Mouse (Mus musculus) spleen, adult 18-20 months (tissue): ENCODE data around the gene Brwd1.
"Not testable (repeated sequence)": the region's sequence is repeated elsewhere in the genome, so short reads cannot be mapped to it uniquely, and the experiment has no call there.

ENCODE experiments used
- DNase-seq, 2 experiments: peaks; one replicate each; pipeline ENCODE4 v3.0.0; 2022; ENCODE audit warnings: mixed read lengths in 2 of 2

The Brwd1 gene

DNA sequence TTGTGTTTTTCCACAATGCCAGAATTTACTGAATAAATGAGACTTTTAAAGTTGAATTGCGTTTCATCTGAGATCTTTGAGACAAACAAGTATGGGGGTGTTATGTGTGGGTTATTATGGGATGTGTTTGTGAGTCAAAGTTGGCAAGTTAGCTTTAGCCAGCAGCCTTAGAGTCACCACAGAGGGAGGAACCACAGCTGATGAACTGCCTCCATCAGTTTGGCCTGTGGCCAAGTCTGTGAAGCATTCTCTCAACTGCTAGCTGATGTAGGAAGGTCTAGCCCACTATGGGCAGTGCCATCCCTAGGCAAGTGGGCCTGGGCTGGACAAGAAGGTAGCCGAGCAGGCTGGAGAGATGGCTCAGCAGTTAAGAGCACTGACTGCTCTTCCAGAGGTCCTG lies 111.5 kb downstream of the Brwd1 start:
- no peak for DNase-seq

DNA sequence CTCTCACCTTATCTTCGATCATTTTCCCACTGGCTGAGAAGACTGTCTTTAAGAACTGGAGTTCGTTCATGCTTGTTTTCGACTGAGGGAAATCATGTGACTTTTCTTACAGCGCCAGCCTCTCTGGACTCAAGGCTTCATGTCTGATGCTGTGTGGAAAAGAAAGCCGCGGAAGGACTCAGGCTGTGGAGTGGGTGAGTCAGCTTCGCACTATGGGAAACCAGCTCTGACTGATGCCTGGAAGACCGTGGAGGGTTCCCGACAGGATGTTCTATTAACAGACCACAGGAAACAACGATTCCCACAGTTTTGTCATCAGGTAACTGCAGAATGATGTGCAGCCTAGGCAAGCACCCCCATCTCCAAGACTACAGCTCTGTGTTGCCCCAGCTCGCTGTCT lies 114.9 kb downstream of the Brwd1 start:
- DNase-seq: no peak

DNA sequence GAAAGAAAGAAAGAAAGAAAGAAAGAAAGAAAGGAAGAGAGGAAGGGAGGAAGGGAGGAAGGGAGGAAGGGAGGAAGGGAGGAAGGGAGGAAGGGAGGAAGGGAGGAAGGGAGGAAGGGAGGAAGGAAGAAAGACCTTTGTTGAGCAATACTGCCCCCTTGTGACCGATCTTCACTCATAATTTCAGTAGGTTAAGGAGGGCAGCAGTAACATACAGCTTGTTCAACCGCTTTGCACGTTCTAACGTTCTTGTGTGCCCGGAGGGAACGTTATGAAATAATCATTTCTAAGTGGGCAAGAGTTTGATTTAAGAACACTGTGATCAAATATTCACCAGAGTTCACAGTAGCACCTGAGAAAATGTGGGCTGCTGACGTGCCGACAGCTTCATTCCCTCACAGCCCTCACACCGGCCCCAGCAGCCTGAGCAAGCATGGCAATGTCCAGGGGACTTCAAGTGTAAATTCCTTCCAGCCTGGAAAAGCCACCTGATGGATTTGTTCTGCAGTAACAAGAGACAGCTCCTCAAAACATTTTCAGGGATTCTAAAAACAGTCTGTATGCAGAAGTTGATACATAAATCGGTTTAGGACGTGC lies 117.8 kb downstream of the Brwd1 start:
- DNase-seq: peak in 1 of 2 experiments; percentile 7

DNA sequence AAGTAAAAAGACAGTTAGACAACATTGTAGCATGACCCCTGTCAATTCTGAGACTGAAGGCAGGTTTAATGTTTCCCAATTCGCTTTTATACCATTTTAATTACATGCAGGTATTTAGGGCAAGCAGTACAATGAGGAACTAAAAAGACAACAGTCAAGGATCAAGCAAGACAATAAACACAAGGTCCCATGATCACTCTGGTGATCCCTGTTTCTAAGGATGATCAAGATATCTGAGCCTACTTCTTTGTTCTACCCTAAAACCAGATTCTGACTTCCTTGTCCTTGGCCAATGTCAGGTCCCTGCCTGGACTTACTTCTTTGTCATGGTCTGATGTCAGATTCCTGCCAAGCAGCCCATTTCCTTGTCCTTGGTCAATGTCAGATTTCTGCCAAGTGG lies 120.8 kb downstream of the Brwd1 start:
- DNase-seq: not testable (repeated sequence)

DNA sequence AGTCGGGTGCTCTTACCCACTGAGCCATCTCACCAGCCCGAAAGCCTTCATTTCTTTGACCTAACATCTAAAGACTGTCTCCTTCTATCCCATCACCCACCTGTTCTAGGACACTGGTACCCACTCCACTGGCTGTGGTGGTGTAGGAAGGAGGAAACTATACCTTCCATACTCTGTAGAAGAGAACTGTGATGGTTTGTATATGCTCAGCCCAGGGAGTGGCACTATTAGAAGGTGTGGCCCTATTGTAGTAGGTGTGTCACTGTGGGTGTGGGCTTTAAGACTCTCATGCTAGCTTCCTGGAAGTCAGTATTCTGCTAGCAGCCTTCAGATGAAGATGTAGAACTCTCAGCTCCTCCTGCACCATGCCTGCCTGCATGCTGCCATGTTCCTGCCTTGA lies 121.6 kb downstream of the Brwd1 start:
- not testable (repeated sequence) for DNase-seq

DNA sequence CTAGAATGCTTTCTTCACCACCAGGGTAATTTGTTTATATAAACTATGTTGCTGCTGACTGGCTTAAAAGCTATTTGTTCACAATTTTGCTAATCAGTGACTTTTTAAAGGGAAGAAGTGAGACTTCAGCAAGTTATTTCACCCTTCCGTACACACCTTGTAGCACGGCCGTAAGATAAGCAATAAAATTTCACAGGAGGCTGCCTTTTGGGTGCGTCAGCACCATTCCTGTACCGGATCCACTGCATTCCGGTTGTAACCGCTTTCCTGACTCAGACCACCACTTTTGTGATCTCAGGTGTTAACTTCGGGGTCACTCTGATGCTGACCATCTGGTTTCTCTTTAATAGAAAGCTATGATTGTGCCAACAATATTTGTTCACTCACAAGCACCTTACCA lies 124.2 kb downstream of the Brwd1 start:
- no peak for DNase-seq

DNA sequence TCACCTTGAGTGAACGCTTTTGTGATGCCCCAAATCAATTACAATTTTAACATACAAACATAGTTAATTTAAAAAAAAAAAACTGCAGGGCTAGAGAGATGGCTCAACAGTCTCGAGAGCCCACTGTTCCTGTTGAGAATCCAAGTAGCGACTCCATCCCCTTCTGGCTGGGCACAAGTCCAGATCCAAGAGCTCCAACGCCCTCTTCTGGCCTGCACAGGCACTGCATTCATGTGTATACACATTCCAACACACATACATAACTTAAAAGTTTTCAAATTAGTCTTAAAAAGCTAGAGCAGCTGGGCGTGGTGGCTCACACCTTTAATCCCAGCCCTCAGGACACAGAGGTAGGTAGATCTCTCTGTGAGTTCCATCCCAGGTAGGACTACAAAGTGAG lies 125.7 kb downstream of the Brwd1 start:
- no peak for DNase-seq

DNA sequence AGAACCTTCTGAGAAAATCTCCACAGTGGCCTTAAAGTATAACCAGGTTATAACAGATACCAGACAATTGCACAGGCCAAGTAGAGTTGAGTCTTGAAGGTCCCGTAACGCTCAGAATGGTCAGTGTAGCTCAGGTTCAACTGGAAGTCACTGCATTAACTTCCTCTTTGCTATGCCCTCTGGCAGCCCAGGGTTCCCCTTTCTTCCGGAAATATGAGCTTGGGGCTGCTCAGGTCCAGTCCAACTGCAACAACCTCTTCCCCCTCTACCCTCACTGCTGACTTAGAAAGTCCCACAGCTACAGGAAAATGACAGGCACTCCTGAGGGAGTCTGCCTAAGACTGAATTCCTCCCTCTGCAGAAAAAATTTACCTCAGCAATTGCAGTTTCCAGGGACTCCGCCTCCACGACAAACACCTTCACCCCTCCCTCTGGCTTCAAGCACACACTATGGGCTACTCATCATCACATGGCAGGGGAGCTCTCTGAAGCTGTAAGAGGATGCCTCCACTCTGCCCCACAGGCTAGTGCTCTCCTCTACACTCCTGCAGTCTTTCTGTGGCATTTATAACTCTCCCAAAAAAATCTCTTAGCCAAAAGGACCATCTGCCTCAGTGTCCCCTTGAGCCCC lies 126.5 kb downstream of the Brwd1 start:
- no peak for DNase-seq

DNA sequence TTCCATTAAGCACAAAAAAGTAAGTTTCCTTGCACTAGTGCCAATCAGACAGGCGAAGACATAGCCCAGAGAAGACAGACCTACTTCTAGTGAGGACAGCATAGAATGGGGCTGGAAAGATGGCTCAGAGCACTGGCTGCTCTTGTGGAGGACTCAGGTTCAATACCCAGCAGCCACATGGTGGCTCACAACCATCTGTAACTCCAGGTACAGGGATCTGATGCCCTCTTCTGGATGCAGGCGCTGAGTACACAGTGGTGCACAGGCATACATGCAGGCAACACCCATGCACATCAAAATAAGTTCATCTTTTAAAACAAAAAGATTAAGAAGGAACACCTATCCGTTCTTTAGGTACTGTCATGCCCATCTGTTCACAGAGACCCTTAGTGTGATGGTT lies 128.0 kb downstream of the Brwd1 start:
- DNase-seq: no peak

DNA sequence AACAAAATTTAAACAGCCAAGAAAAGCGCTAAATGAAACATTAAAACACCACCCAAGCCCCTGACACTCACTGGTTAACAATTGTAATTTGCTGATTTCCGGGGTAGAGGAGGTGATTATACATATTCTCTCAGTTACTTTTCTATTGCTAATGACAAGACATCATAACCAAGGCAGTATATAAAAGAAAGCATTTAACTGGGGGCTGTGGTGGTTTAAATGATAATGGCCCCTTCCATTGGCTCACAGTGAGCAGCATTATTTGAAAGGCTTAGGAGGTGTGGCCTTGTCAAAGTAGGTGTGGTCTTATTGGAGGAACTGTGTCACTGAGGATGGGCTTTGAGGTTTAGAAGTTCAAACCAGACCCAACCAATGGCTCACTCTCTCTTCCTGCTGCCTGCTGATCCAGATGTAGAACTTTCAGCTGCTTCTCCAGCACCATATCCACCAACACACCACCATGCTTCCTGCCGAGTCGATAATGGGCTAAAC lies 129.1 kb downstream of the Brwd1 start:
- no peak for DNase-seq

DNA sequence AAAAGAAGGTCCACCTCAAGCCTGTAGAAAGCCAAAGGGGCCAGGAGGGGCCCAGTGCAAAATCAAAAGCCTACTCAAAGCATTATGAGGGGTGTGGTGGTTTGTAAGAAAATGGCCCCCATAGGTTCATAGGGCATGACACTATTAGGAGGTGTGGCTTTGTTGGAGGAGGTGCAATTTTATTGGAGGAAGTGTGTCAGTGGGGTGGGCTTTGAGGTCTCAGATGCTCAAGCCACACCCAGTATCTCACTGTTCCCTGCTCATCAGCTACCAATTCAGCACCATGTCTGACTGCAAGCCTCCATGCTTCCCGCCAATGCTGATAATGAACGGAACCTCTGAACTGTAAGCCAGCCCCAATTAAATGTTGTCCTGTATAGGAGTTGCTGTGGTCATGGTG lies 130.9 kb downstream of the Brwd1 start:
- DNase-seq: no peak

DNA sequence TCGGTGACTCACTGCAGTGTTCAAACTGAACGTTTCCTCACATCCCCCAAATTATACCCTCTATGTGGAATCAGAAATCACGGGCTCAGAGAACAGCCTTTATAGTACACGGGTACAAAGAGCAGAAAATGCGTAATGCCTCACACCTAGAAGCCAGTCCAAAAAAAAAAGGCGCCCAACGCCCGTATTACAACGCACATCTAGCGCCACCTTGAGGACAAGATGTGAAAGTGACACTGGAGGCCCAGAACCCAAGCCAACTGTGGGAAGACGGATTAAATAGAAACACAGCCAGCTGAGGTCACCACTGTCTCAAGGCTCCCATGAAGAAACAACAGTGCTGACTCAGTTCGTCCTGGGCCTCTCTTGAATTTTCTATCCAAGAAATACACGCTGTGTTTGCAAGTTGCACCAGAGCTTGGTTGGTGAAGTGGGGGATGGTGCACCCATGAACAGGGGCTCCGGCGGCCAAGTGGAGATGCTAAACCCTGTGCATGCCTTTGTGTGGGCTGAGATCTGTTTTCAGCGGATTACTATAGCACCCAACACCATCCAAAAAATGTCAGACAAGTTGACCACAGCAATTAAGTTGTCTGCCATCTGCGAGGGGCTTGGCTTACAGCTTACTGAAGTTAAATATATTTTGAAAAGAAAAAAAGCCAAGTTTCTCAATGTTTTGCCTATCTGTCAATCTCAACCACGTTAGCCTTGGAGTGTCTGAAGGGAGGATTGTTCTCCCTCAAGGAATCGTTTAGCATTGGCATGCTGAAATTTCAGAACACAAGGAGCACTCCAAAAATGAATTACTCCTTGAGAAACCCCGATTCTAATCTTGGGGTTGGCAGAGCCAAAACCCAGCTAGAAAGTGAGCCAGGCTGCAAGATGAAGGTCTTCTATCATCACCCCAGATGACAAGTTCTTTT lies 136.7 kb downstream of the Brwd1 start:
- DNase-seq: peak; percentile 26 to 46

DNA sequence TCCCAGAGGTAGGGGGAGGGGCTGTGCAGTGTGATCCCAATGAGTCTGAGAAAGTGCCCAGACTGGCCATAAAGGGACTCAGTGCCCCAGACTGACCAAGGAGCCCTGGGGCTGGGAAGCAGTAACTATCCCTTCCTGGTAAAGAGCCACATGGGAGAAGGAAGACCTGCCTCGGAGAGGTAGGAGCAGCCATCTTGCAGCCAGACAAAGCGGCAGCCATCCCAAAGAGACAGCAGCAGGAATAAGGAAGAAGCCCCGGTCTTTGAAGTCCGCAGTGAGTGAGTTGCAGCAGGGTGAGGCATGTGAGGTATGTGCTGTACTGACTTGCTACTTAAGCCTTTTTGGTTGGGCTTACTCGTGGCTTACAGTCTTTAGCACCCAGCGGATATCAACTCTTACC lies 139.1 kb downstream of the Brwd1 start:
- DNase-seq: no peak
